8 mouse cellular contexts compared by ENCODE assay signal in the genomic region with DNA sequence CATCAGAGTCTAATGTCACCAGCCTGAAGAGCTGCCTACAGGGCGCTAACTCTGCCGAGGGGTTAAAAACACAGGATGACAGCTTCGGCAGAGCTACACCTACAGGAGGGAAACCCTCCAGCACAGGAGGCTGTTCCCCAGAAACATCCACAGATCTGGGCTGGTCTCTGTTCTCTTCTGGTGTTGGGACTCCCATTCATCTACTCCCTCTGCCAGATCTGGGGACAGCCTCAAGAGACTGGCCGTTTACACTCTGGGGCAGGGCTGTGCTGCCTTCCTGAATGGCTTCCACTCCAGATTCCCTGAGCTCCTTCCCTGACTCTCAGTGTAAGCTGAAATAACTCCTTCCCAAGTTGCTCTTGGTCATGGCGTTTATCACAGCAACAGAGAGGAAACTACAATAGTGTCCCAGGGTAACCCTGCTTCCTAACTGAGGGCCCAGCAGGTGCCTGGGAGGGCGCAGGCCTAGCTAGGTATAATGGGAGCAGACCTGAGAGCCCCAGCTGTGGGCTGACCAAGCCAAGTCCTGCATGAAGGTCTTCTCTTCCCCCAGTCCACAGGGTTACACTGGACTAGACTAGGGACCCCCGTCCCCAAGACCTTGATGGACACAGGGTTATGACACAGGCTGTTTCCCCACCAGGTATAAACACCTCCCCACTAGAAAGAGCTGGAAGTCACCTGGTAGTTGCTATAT. TPM values are rescaled to one million over a fixed set of nuclear protein-coding genes. Genes with fewer than 3 reads are reported as not detected.
DNase-seq lines count a peak whose midpoint lies in the region; ATAC-seq and TF ChIP-seq lines count a peak whose summit lies in the region.

No protein-coding gene starts in this region.

- no peak for ATAC-seq in kidney, postnatal 0 days (replicated peaks; ENCODE audit: low FRiP score, low read depth)
- ATAC-seq in embryonic facial prominence, embryonic 14.5 days (ENCODE audit: low read depth), result no peak; the same call in none of the 2 replicates
- ATAC-seq in intestine, embryonic 14.5 days (replicated peaks; ENCODE audit: low FRiP score, low TSS enrichment, low read depth), result no peak; the same call in 1 of the 2 replicates
- ATAC-seq in monocyte, adult 5-6 weeks (replicated peaks; ENCODE audit: insufficient number of reproducible peaks, low FRiP score, low TSS enrichment, poor library complexity, severe bottlenecking), result 0 out of 2 replicates have a peak, but pooled peaks have one; percentile 1
- no peak for ATAC-seq in inflammation-experienced regulatory T-cells, adult 6 months

- no peaks in the 10 kb centered on the region for H3K9me3 ChIP-seq in kidney, postnatal 0 days (replicated peaks; ENCODE audit: low read length)
- H3K9me3 ChIP-seq in embryonic facial prominence, embryonic 14.5 days (ENCODE audit: control insufficient read depth, low read length), result no peaks in the 10 kb centered on the region
- no peaks in the 10 kb centered on the region for H3K9me3 ChIP-seq in intestine, embryonic 14.5 days (ENCODE audit: control insufficient read depth, low read length)

- H3K4me3 ChIP-seq in kidney, postnatal 0 days (replicated peaks; ENCODE audit: low read depth, low read length), result peak overlapping the region; percentile 50
- peak overlapping the region; percentile 46 for H3K4me3 ChIP-seq in embryonic facial prominence, embryonic 14.5 days (ENCODE audit: low read depth, low read length)
- H3K4me3 ChIP-seq in intestine, embryonic 14.5 days (ENCODE audit: low read depth, low read length), result peak overlapping the region; percentile 39

- H3K27ac ChIP-seq in kidney, postnatal 0 days, result peak overlapping the region; percentile 48; the same call in 1 of the 2 replicates
- H3K27ac ChIP-seq in embryonic facial prominence, embryonic 14.5 days (replicated peaks; ENCODE audit: low read depth, low read length), result peak overlapping the region; percentile 80
- H3K27ac ChIP-seq in intestine, embryonic 14.5 days (ENCODE audit: low read depth), result peak overlapping the region; percentile 36; the same call in 1 of the 2 replicates

- DNase-seq in kidney, postnatal 0 days (ENCODE audit: low spot score), result peak; percentile 26
- no peak for DNase-seq in kidney, adult 8-10 months
- DNase-seq in embryonic facial prominence, embryonic 14.5 days (ENCODE audit: low spot score), result no peak
- no peak for DNase-seq in intestine, embryonic 14.5 days (ENCODE audit: low spot score)
- DNase-seq in gastrocnemius, postnatal 14 days, result no peak
- DNase-seq in urinary bladder, postnatal 36 days (ENCODE audit: low spot score in 2 of 2), result no peak

- WGBS in kidney, postnatal 0 days, result 30% methylated on average over 6 of the region's 7 CpGs
- 25% methylated on average over 6 of the region's 7 CpGs for WGBS in embryonic facial prominence, embryonic 14.5 days
- WGBS in intestine, embryonic 14.5 days, result 27% methylated on average over 7 of the region's 7 CpGs

- peak overlapping the region; percentile 92 for H3K4me2 ChIP-seq in kidney, postnatal 0 days (ENCODE audit: low read length)
- peak overlapping the region; percentile 75 for H3K4me2 ChIP-seq in embryonic facial prominence, embryonic 14.5 days (ENCODE audit: low read depth, low read length)
- H3K4me2 ChIP-seq in intestine, embryonic 14.5 days (ENCODE audit: low read length), result peak overlapping the region; percentile 82

- H3K4me1 ChIP-seq in kidney, postnatal 0 days (replicated peaks; ENCODE audit: insufficient read depth, low read length), result peaks cover 22% of the 10 kb centered on the region
- peaks cover 26% of the 10 kb centered on the region for H3K4me1 ChIP-seq in embryonic facial prominence, embryonic 14.5 days (ENCODE audit: control insufficient read depth, insufficient read depth, low read length)
- H3K4me1 ChIP-seq in intestine, embryonic 14.5 days (replicated peaks; ENCODE audit: control insufficient read depth, insufficient read depth, low read length), result peaks cover 41% of the 10 kb centered on the region

- intact Hi-C loops in gastrocnemius, postnatal 14 days (cut with DNase I; ENCODE audit: low total_unique reads), result no loop called here

- H3K9ac ChIP-seq in kidney, postnatal 0 days (ENCODE audit: low read depth, low read length), result peak overlapping the region; percentile 66
- peak overlapping the region; percentile 69 for H3K9ac ChIP-seq in embryonic facial prominence, embryonic 14.5 days (ENCODE audit: low read depth, low read length)
- H3K9ac ChIP-seq in intestine, embryonic 14.5 days (ENCODE audit: low read length), result peak overlapping the region; percentile 53; the same call in 1 of the 2 replicates

- no peaks in the 10 kb centered on the region for H3K27me3 ChIP-seq in kidney, postnatal 0 days (ENCODE audit: insufficient read depth, low read length)
- no peaks in the 10 kb centered on the region for H3K27me3 ChIP-seq in embryonic facial prominence, embryonic 14.5 days (replicated peaks; ENCODE audit: control insufficient read depth, insufficient read depth, low read length)
- no peaks in the 10 kb centered on the region for H3K27me3 ChIP-seq in intestine, embryonic 14.5 days (replicated peaks; ENCODE audit: control insufficient read depth, insufficient read depth, low read length)

- H3K36me3 ChIP-seq in kidney, postnatal 0 days (ENCODE audit: insufficient read depth, low read length), result no peaks in the 10 kb centered on the region
- H3K36me3 ChIP-seq in embryonic facial prominence, embryonic 14.5 days (ENCODE audit: control insufficient read depth, insufficient read depth, low read length), result no peaks in the 10 kb centered on the region
- H3K36me3 ChIP-seq in intestine, embryonic 14.5 days (ENCODE audit: control insufficient read depth, insufficient read depth, low read length), result no peaks in the 10 kb centered on the region

- no peak for TF ChIP-seq CTCF in kidney, postnatal 0 days (IDR thresholded peaks at IDR 0.05; ENCODE audit: low read depth)

RNA-seq across cellular contexts. Expression of a gene that starts 37.2 kb away (rescaled TPM):
- 28.8 and 31.8 TPM in 2 replicates for polyA plus RNA-seq in kidney, postnatal 0 days (2015; fragmentation: Nextera tagmentation; extraction: Ambion mirVana)
- 63.8 and 74.8 TPM in 2 replicates for polyA plus RNA-seq in embryonic facial prominence, embryonic 14.5 days (2014; fragmentation: Nextera tagmentation; extraction: Ambion mirVana)
- 62.8 and 67.3 TPM in 2 replicates for polyA plus RNA-seq in intestine, embryonic 14.5 days (2014; fragmentation: Nextera tagmentation; extraction: Ambion mirVana)
- total RNA-seq in monocyte, adult 5-6 weeks (2017), result 19.9 to 43.2 TPM (median 21.4 TPM) in 3 replicates
- polyA plus RNA-seq in inflammation-experienced regulatory T-cells, adult 6 months (2017; shearing (Covaris generic)), result 10 to 100 TPM; 84.8 to 90.3 (median 87.8) TPM
- 10 to 100 TPM; 13.2 to 13.6 TPM for total RNA-seq in gastrocnemius, postnatal 14 days (2021)

RNA-seq across cellular contexts. Expression of a gene that starts 41.5 kb away (rescaled TPM):
- 14.8 and 15.0 TPM in 2 replicates for polyA plus RNA-seq in kidney, postnatal 0 days (2015; fragmentation: Nextera tagmentation; extraction: Ambion mirVana)
- 14.4 and 16.2 TPM in 2 replicates for polyA plus RNA-seq in embryonic facial prominence, embryonic 14.5 days (2014; fragmentation: Nextera tagmentation; extraction: Ambion mirVana)
- 9.9 and 14.1 TPM in 2 replicates for polyA plus RNA-seq in intestine, embryonic 14.5 days (2014; fragmentation: Nextera tagmentation; extraction: Ambion mirVana)
- total RNA-seq in monocyte, adult 5-6 weeks (2017), result 17.3 to 18.3 TPM (median 18.0 TPM) in 3 replicates
- 10 to 100 TPM; 11.5 to 59.1 (median 35.3) TPM for polyA plus RNA-seq in inflammation-experienced regulatory T-cells, adult 6 months (2017; shearing (Covaris generic))
- 10 to 100 TPM; 10.4 to 13.0 TPM for total RNA-seq in gastrocnemius, postnatal 14 days (2021)
